Mouse (Mus musculus): Measurements from ENCODE around the gene Pvalb.

GRCm38 (mm10) chr15:78155421-78155820 is 50.8 kb downstream of the Pvalb start:
- TF ChIP-seq POLR2A (IDR thresholded peaks at IDR 0.05; ENCODE audit: insufficient read depth, low read length): no peak
- TF ChIP-seq EP300 (IDR thresholded peaks at IDR 0.05; ENCODE audit: insufficient read depth, low read depth, low read length): no peak
- no peak for TF ChIP-seq CTCF (IDR thresholded peaks at IDR 0.05; ENCODE audit: low read depth, low read length)
